Mouse (Mus musculus) CH12.LX (cell line): ENCODE measurements around the gene Galnt18.

Experiments used
- CHD1 ChIP-seq: IDR thresholded peaks from 2 replicates; pipeline ENCODE4 v1.6.1; 2012; ENCODE audit warnings: low read depth, low read length, improper control_type of control experiment, inconsistent platforms
- CTCF ChIP-seq, 2 experiments: IDR thresholded peaks in 1 of 2; conservative IDR thresholded peaks in 1 of 2; 2 replicates each; pipeline ENCODE4 v1.5.1; 2011 to 2012; ENCODE audit warnings: low read depth in 2 of 2, low read length in 2 of 2, improper control_type of control experiment in 1 of 2, inconsistent platforms in 1 of 2, mild to moderate bottlenecking in 1 of 2, moderate library complexity in 1 of 2
- E2F4 ChIP-seq: IDR thresholded peaks from 2 replicates; pipeline ENCODE4 v1.6.1; 2011; ENCODE audit warnings: low read depth, low read length, improper control_type of control experiment; ENCODE audit not compliant: insufficient replicate concordance
- EP300 ChIP-seq: IDR thresholded peaks from 2 replicates; pipeline ENCODE4 v1.6.1; 2011; ENCODE audit warnings: low read length, improper control_type of control experiment
- JUND ChIP-seq: conservative IDR thresholded peaks from 2 replicates; pipeline ENCODE4 v1.6.1; 2011; ENCODE audit warnings: low read depth, low read length, improper control_type of control experiment
- MAFK ChIP-seq: IDR thresholded peaks from 2 replicates; pipeline ENCODE4 v1.6.1; 2011; ENCODE audit warnings: low read length, improper control_type of control experiment; ENCODE audit not compliant: insufficient replicate concordance
- NRF1 ChIP-seq: IDR thresholded peaks from 2 replicates; pipeline ENCODE4 v1.6.1; 2014; ENCODE audit warnings: low read depth, mild to moderate bottlenecking, inconsistent platforms, low read length, improper control_type of control experiment, moderate library complexity
- PAX5 ChIP-seq: IDR thresholded peaks from 2 replicates; pipeline ENCODE4 v1.6.1; 2012; ENCODE audit warnings: low read length, inconsistent platforms, mixed read lengths
- POLR2A ChIP-seq: IDR thresholded peaks from 2 replicates; pipeline ENCODE4 v1.6.1; 2011; ENCODE audit warnings: low read depth, mild to moderate bottlenecking, improper control_type of control experiment, low read length
- SIN3A ChIP-seq: IDR thresholded peaks from 2 replicates; pipeline ENCODE4 v1.6.1; 2012; ENCODE audit warnings: low read length, improper control_type of control experiment, inconsistent platforms
- TCF12 ChIP-seq: IDR thresholded peaks from 2 replicates; pipeline ENCODE4 v1.6.1; 2014; ENCODE audit warnings: low read depth, mild to moderate bottlenecking, inconsistent platforms, low read length, improper control_type of control experiment
- USF2 ChIP-seq: conservative IDR thresholded peaks from 2 replicates; pipeline ENCODE4 v1.6.1; 2011; ENCODE audit warnings: low read depth, low read length, improper control_type of control experiment
- ZC3H11A ChIP-seq: IDR thresholded peaks from 2 replicates; pipeline ENCODE4 v1.6.1; 2012; ENCODE audit warnings: low read depth, mild to moderate bottlenecking, inconsistent platforms, low read length, improper control_type of control experiment
- ZMIZ1 ChIP-seq: IDR thresholded peaks from 2 replicates; pipeline ENCODE4 v1.6.1; 2012; ENCODE audit warnings: low read depth, mild to moderate bottlenecking, inconsistent platforms, low read length, improper control_type of control experiment

GRCm38 (mm10) chr7:111644362-111644761 lies 135.4 kb downstream of the Galnt18 start:
- no peak for TF ChIP-seq CTCF (conservative IDR thresholded peaks at IDR 0.05 in 1 of 2, IDR thresholded peaks at IDR 0.05 in 1 of 2; ENCODE audit: low read depth in 2 of 2, low read length in 2 of 2)
- TF ChIP-seq POLR2A: no peak
- no peak for TF ChIP-seq ZMIZ1
- no peak for TF ChIP-seq TCF12
- no peak for TF ChIP-seq SIN3A
- no peak for TF ChIP-seq JUND
- no peak for TF ChIP-seq E2F4
- TF ChIP-seq EP300: no peak
- TF ChIP-seq ZC3H11A: no peak
- TF ChIP-seq NRF1: no peak
- TF ChIP-seq USF2: no peak
- no peak for TF ChIP-seq PAX5
- TF ChIP-seq MAFK: no peak
- TF ChIP-seq CHD1: no peak
